Mouse (Mus musculus) testis, adult 2 months (tissue): ENCODE results near the gene Psenen.

Experiments
- CTCF ChIP-seq: fragments of 200-500 bp; IDR thresholded peaks from 2 replicates; pipeline ENCODE4 v1.5.1; 2012; ENCODE audit warnings: low read depth, mild to moderate bottlenecking, inconsistent platforms, low read length, moderate library complexity; ENCODE audit not compliant: control insufficient read depth, insufficient read depth, insufficient replicate concordance
- POLR2A ChIP-seq: fragments of 200-500 bp; IDR thresholded peaks from 2 replicates; pipeline ENCODE4 v1.6.1; 2012; ENCODE audit warnings: low read depth, mild to moderate bottlenecking, inconsistent platforms, low read length, moderate library complexity; ENCODE audit not compliant: control insufficient read depth

GRCm38 (mm10) chr7:30584339-30584738 is 20.9 kb upstream of the Psenen start:
- TF ChIP-seq POLR2A (no peak), CTCF (no peak)
